Mouse (Mus musculus): Measurements from ENCODE around the gene Drg1.

Drg1 gene

DNA sequence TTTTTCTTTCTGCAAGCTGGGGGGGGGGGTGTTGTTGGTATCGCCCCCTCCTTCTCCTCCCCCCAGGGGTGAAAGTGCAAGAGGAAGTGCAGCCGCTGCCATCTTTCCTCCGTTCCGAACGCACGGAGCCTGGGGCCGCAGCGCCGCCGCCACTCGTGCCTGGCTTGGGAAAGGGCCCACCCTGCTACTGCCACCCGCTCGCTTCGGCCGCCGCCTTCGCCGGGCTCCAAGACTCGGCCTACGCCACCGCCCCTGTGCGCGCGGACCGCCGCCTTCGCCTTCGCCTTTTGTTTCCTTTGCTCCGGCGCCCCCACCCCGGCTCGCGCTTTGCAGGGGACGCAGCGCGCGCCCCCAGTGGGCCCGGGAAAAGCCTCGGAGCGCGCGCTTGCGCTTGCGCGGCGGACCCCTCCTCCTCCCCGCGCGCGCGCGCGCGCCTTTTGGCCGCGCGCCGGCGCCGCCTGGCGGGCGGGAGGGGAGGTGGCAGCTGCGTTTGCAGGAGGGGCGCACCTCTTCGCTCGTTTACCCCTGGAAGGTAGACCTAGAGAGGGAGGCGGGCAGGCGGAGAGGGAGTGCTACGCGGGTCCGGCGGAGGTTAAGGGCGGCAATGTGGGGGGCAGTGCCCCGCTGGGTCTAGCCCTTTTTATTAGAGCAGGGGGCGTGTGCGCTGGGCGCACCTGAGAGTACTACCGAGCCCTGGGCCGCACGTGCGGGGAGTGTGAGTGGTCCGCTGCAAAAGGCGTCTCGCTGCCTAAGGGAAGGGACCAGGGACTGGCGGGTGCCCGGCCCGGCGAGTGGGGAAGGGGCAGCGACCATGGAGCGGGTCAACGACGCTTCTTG lies 23.8 kb upstream of the Drg1 start:
- DNase-seq = peak; percentile 86

DNA sequence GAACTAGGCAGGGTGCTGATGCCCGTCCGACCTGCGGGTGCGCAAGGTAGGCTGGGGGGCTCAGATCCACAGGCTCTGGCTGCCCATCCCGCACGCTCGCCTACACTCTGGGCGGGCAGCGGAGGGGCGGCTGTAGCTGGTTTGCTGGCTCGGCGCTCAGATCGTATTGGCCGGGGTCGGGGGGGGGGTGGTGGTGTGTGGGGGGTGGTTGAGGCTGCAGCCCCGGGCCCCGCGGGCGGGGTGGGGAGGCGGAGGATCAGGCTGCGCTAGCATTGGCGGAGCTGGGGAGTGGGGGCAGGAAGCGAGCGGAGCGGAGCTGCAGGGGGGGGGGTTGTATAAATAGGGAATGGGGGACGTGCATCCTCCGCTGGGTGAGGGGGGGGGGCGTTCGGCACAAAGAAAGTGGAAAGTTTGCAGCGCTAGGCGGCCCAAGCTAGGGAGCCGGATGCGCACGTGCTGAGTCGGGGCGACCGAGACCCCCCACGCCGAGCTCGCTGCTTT lies 23.1 kb upstream of the Drg1 start:
- DNase-seq = no peak

DNA sequence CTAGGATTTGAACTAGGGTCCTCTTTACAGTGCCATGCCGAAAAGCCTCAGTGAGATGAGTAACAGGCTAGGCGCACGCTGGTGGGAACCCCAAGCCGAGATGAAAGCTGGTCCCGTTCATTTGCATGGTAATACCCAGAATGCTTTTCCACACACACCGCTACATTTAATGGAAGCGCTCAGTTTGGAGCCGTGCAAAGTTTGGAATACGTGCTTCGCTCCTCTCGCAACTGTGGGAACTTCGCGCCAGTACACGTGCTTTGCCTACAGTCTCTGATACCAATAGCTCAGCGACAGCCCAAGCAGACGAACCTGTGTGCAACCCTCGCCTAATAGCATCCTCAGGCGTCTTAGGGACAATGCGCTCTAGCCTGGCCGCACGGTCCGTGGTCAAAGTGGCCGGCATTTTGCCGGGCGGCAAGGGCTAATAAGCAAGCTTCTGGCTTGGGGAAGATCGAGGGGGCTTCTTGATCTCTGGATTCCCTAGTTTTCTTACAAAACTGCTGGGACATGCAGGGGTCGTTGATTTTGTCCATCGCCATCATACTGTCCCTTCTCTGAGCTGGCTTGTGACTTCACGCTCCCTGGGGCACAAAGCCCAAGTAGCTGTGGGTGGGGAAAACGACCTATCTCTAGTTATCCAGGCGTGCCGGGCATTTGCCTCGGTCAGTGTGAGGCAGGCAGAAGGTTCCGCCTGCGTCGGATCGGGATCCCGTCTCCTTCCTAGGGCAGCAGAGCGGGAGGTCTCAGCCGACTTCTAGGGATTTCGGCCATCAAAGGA lies 22.5 kb upstream of the Drg1 start, which contains the start of gene Patz1:
Patz1 (plus strand) TSS at position 354 of the 781 bp plus-strand sequence.
- DNase-seq = peak; percentile 66

DNA sequence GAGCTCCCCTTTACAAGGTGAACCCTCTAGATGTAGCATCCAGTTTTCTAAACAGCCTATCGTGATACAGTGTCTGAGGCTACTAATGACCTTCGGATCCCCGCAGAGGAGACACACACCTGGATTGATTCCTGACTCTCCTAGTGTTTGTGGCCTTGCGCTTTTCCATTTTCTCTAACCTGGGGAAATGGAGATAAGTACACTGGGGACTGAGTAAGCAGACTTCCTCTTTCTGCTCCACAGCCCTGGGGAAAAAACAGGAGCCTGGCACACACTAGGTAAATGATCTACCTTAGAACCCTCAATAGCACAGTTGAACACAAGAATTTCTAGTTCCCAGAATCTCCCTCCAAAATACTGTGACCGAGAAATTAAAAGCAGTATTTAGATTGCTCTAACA lies 21.7 kb upstream of the Drg1 start:
- no peak for DNase-seq

DNA sequence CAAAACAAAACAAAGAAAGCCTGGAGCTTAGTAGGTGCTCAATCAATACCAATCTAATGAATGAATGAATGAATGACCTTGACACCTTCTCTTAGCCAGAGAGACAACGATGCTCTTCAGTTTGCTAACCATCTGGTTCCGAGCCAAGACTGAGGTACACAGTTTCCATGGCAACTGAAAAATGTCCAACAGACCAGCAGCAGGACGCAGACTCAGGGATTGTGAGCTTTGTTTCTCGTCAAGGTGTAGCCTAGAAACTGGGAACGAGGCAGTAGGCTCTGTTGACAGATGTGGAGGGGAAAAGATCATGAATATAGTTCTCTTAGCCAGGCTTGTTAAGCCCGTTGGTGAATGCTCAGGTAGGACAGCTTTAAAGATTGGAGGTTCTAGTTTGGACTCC lies 20.9 kb upstream of the Drg1 start:
- DNase-seq = peak; percentile 65

DNA sequence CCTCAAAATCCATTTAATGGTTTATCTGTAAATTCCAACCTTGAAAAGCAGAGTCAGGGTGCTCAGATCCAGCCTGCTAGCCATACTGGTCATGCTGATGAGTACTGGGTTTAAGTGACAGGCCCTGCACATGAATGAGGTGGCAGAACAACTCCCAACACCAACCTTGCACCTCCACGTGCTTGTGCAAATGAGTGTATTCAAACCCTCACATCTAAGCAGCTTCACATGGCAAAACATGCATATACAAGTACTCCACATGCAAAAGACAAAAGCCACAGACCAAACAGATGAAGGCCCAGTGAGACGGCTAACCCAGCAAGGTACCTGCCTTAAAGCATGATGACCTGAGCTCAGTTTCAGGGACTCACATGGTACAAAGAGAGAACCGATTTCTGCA lies 19.7 kb upstream of the Drg1 start:
- no peak for DNase-seq

DNA sequence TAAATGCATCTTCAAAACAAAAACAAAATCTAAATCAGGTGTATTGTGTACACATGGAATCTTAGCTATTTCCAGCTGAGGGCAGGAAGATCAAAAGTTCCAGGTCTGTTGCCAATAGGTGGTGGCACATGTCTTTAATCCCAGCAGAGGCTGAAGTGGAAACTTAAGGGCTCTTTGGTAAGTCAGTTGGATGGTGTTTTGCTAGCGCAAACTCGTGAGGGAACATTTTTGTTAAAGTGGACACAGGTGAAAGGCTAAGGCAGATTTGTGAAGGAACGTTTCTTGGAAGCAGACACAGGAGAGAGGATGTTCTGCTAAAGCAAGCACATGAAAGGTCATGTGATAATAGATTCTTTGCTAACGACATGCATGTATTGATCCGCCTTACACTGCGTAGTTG lies 17.4 kb upstream of the Drg1 start:
- DNase-seq = no peak

DNA sequence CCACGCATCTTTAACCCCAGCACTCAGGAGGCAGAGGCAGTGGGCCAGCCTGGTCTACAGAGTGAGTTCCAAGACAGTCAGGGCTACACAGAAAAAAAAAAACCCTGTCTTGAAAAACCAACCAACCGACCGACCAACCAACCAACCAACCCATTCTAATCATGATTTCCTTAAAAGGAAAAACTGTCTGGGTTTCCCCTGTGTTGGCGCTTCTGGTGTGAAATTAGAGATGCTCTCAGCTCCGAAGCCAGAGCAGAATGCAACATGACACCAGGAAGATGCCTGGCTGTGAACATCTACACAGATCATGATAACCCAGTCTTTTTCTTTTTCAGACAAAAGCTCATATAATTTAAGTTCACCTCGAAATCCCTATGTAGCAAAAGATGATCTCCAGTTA lies 16.7 kb upstream of the Drg1 start:
- no peak for DNase-seq

DNA sequence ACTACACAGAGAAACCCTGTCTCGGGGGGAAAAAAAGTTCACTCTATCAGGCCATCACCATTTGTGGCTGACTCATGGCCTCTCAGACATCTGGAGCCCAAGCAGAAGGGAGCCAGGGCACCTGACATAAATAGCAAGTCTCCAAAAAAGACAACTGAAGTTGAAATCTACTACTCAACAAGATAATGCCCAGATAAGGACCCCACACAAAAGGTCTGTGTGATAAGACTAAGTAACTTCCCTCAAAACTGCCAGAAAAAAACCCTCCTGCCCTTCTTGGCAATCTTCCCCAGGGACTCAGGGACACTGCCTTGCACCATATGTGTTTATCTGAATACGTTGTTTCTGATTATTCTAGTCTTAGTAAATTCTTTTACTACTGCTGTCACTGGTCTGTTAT lies 13.5 kb upstream of the Drg1 start:
- no peak for DNase-seq

DNA sequence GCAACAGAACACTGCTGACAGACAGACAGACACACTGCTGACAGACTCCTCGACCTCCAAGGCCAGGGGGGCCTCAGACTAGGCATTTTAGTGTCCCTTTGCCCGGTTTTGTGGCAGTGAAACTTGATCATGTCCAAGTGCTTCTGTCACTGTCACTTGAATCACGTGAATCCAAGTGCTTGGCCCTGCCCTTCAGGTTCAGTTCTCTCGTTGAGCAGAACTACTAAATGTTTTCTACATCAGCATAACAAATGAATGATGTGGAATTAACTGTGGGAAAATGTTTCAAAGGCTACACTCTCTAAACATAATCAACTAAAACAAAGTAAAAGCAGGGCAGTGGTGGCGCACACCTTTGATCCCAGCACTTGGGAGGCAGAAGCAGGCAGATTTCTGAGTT lies 12.1 kb upstream of the Drg1 start:
- DNase-seq = no peak

DNA sequence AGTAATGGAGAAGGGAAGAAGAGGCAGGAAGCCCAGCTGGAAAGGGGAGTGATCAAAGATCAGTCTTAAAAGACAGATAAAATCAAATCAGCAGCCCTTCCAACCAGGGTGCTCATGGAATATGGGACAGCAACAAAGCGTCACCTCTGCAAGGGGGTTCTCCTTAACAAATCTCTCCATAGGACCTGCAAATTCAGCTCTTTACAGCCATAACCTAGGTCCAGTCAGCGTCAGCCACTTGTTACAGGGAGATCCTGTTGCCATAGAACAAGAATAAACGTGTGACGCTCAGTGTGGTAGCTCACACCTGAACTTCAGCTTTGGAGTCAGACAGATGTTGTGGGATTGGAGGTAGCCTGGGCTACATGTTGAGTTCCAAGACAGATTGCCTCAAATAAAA lies 3.0 kb upstream of the Drg1 start:
- no peak for DNase-seq

DNA sequence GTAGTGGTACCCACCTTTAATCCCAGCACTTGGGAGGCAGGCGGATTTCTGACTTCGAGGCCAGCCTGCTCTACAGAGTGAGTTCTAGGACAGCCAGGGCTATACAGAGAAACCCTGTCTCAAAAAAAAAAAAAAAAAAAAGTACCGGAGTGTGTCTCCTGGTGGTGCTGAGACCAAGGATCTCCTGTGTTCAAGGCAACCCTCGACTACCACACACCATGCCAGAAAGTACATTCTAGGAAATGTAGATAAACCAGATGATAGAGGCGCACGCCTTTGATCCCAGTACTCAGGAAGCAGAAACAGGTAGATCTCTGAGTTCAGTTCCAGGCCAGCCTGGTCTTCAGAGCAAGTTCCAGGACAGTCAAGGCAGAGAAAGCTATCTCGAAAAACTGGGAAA lies 918 bp upstream of the Drg1 start:
- no peak for DNase-seq

DNA sequence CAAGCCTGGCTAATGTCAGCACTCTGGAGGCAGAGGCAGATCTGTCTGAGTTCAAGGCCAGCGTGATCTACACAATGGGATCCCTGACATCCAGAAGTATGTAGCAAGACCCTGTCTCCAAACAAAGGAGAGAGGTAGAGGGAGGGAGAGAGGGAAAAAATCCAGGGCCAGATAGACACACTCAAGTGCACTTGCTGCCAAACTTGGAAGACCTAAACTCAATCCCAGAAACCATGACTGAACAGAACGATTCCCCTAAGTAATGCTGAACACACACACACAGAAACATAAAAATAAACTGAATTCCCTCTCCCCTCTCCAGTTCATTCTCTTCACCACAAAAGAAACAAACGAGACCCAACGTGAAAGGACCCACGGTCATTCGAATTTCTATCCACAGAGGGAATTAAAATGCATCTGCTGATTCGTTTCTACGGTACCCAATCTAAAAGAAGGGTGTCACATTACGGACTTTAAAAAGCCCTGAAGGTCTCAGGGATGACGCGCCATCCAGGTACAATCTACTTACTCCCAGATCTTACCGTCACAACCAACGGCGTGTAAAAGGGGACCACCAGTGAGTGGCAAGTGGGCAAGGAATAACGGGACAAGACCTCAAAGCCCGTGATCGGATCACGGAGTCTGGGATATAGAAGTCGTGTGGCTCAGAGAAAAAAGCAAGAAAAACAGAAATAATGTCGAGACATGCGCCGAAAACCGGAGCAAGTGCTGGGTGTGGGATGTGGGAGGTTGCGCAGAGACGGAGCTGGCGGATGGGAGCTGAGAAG lies 730 bp downstream of the Drg1 start:
- no peak for DNase-seq

DNA sequence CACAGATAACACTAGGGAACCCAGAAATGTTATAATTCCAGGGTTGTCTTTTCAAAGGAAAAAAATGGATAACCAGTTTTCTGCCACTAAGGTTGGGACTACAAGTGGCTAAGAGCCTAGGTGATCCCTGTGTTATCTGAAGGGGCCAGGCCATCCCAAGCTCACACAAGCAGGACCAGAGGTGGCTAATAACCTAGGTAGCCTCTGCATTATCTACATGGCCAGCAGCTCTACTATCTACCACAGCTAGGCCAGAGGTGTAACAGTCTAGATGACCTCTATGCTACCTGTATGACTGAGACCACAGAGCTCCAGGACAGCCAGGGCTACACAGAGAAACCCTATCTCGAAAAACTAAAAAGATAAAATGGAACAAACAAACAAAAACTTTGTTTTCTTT lies 6.7 kb downstream of the Drg1 start:
- no peak for DNase-seq

DNA sequence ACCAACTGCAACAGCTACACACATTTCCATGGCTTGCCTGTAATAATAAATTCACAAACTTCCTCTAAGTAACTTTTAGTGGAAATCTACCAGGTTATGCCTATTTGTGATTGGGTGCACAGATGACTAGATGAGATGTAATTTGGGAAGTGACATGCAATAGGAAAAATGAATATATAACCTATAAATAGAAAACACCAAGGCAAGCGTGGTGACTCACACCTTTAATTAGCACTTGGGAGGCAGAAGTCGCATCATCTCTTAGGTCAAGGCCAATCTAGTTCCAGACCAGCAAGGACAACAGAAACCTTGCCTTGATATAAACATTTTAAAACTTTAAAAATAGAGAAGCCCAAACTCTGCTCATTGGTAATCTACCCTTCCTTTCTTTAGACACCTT lies 18.8 kb downstream of the Drg1 start:
- DNase-seq = no peak

DNA sequence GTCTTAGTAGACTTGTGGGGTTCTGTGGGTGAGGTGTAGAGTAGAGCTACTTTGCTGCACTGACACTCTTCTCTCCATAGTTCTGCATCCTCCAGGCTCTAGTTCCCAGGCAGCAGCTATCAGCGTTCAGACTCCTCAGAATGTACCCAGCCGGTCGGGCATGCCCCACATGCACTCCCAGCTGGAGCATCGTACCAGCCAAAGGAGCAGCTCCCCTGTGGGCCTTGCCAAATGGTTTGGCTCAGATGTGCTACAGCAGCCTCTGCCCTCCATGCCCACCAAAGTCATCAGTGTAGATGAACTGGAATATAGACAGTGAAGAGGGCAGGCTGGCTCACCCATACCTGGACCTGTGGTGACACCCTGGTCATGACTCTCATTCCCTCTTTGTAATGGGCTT lies 22.4 kb downstream of the Drg1 start:
- DNase-seq = no peak

DNA sequence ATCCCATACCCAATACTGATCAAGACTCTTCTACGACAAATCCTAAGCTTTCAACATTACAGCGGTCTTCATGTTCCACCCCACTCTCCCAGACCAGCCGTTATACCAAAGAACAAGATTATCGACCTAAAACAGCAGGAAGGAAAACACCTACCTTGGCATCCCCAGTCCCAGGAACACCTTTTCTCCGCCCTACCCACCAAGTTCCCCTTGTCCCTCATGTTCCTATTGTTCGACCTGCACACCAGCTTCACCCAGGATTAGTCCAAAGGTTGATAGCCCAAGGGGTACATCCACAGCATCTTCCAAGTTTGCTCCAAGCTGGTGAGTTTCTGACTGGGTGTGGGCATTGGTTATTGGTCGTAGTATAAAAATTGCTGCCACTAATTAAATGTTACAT lies 23.8 kb downstream of the Drg1 start:
- no peak for DNase-seq

DNA sequence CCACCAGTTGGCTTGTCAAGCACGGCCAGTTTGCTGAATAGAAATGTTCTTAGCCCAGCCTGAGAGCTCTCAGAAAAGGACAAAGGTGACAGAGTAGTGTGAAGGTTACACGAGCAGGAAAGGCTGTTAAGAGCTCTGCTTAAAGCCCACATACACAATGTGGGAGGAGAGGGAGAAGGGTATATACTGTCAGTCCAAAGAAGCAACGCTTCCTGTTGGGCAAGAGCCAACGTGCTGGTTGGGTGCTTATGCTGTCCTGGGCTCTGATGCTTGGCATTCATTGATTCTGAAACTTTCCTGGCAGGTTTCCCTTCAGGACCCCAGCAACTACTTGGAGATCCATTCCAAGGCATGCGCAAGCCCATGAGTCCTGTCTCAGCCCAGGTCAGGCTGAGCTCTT lies 30.9 kb downstream of the Drg1 start:
- no peak for DNase-seq

DNA sequence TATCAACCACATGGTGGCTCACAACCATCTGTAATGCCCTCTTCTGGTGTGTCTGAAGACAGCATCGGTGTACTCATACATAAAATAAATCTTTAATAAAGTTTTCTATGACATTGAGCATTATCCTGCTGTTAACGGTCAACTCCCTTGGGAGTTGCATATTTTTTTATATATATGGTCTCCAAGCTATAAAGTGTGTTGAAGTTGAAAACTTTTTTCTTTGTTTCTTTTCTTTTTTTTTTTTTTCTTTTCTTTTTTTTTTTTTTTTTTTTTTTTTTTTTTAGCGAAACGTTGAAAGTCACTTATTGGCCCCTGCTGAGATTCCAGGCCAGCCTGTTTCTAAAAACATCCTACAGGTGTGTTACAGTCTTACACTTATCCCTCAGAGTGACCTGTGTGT lies 32.5 kb downstream of the Drg1 start:
- no peak for DNase-seq

DNA sequence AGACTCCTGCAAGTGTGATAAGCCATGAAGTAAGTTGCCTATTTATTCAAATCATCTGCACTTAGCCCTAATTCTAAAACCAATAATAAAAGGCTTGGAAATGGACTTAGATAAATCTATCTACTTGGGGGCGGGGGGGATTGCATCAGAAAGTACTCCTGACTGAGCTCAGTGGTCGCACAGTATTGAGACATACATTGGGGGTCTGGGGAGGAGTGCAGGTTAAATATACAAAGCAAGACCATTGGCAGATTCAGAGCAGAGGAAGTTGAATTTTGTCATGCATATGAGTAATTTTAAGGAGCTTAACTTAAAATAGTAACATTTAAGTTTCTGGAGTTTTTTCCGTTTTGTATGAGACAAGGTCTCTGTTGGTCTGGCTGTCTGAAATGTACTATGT lies 34.0 kb downstream of the Drg1 start:
- DNase-seq = no peak

DNA sequence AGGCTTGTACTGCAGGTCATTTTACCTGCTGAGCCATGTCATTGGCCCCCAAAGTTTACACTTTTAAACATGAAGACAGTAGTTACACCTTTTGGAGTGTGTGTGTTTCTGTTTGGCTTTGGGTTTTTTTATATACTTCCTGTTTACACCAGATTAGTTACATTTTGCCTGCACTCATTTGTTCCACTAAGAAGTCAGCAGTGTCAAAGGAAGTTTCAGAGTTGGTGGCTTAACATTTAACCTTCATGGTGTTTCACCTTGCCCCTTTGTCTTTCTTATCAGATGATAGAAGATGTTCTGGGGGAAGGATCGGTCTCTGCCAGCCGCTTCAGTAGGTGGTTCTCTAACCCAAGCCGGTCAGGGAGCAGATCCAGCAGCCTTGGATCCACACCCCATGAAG lies 39.1 kb downstream of the Drg1 start:
- no peak for DNase-seq

DNA sequence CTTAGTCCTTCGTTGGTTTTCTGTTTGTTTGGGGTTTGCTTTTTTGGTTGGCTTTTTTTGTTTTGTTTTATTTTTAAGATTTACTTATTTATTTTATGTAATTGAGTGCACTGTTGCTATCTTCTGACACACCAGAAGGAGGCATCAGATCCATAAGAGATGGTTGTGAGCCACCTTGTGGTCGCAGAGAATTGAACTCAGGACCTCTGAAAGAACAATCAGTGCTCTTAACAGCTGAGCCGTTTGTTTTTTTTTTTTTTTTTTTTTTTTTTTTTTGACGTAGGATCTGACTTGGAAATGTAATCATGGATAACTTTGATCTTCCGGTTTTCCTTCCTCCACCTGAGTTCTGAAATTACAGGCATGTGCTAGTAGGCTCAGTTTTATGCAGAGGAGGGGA lies 43.1 kb downstream of the Drg1 start:
- DNase-seq = no peak

DNA sequence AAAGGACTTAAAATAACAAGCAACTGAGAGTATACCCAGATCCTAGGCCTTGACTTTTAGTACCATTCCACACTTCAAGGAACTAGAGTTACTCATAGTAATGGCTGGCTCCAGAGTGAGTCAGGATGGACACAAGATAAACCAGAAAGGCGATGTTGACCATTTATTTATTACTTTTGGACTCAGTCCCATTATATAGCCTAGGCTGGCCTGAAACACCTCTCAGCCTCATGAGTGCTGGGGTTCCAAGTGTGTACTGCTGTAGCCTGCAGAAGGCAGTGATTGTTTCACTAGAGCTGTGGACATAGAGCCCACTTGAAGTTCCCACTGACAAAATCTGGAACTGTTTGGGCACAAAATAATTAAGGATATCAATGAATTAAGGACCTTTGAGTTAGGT lies 53.7 kb downstream of the Drg1 start:
- no peak for DNase-seq

DNA sequence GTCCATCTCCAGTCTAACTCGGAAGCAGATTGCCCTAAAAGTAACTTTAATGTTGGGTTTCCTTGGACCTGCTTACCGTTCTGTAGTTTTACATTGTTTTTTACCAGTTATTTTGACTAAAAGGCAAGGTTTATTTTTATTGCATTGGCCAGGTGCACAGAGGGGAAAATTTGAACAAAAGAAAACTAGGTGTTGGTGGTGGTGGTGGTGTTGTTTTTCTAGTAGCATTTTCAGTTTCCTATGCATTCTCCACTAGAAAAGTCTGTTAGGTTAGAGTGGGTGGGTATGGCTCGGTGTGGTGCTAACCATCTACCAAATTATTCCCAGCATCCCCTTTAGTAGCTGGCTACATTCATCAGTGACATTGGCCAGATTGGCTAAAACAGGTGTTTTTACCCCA lies 59.4 kb downstream of the Drg1 start:
- no peak for DNase-seq

Data from cerebellum, adult 8-10 months (tissue).